Mouse (Mus musculus): Measurements from ENCODE around the gene Rnh1. TPM values are rescaled to one million over a fixed set of nuclear protein-coding genes. Genes with fewer than 3 reads are reported as not detected.

The Rnh1 gene
- total and polyA plus RNA-seq, 3 experiments, result 71.4 to 94.5 TPM; not detected in 1

DNA sequence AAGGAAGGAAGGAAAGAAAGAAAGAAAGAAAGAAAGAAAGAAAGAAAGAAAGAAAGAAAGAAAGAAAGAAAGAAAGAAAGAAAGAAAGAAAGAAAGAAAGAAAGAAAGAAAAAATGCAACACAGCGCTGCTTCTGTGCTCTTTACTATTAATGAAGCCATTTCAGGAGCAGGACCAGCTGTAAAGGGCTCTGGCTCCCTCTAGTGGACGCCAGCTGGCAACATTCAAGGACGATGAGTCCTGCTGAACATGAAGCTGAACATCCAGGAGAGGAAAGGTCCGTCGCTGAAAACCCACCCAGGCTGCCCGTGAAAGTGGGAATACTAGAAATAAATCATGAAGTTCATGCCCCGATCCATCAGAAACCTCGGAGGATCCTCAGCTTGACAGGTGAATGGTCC is 3.5 kb upstream of the Rnh1 start (continued):
- TF ChIP-seq MYC (IDR thresholded peaks at IDR 0.05; ENCODE audit: low read depth, low read length), result 0 out of 2 replicates have a peak, but pooled peaks have one; percentile 22
- TF ChIP-seq CTCF (IDR thresholded peaks at IDR 0.05 in 2 of 3, conservative IDR thresholded peaks at IDR 0.05 in 1 of 3; ENCODE audit: control insufficient read depth in 1 of 3, insufficient read depth in 1 of 3, low read depth in 2 of 3, low read length in 3 of 3, poor library complexity in 1 of 3, severe bottlenecking in 1 of 3), result peak; percentile 89 to 98 (median 92)
- TF ChIP-seq TBP (IDR thresholded peaks at IDR 0.05; ENCODE audit: low read depth, low read length), result no peak
- TF ChIP-seq ZC3H11A (IDR thresholded peaks at IDR 0.05; ENCODE audit: low read depth, low read length), result peak; percentile 96
- no peak for TF ChIP-seq UBTF (IDR thresholded peaks at IDR 0.05; ENCODE audit: borderline replicate concordance, insufficient read depth, low read depth, low read length)

DNA sequence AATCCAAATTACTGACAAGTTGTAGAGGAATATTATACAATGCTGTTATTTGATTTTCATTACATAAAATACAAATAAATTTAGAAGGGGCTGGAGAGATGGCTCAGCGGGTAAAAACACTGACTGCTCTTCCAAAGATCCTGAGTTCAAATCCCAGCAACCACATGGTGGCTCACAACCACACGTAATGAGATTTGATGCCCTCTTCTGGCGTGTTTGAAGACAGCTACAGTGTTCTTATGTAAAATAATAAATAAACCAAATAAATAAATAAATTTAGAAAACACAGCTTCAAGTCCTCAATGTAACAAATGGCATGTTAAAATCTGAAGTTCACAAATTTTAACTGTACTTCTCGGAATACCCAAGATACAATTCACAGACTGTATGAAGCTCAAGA is 2.4 kb upstream of the Rnh1 start:
- Histone ChIP-seq H3K36me3 (ENCODE audit: control insufficient read depth in 1 of 2, insufficient read depth in 2 of 2, low read length in 2 of 2) (peaks cover 0 to 4% of the 10 kb centered on the region in 2 experiments; a peak in 2 of 4 replicates), H3K79me2 (ENCODE audit: control insufficient read depth, insufficient read depth, low read length, poor library complexity) (peaks cover 6% of the 10 kb centered on the region; the same call in 1 of the 2 replicates), H3K9ac (ENCODE audit: control insufficient read depth, low read depth, low read length, poor library complexity, severe bottlenecking) (no peak overlapping the region), H3K27ac (ENCODE audit: control insufficient read depth, low read depth, low read length) (no peak overlapping the region), H3K9me3 (replicated peaks; ENCODE audit: insufficient read depth, low read length) (no peaks in the 10 kb centered on the region), H3K4me1 (ENCODE audit: control insufficient read depth in 1 of 2, insufficient read depth in 2 of 2, low read length in 2 of 2) (peaks cover 6 to 10% of the 10 kb centered on the region in 2 experiments), H3K27me3 (ENCODE audit: control insufficient read depth in 1 of 2, insufficient read depth in 2 of 2, low read length in 2 of 2) (no peaks in the 10 kb centered on the region; a peak in 1 of 4 replicates), H3K4me3 (ENCODE audit: control insufficient read depth in 1 of 2, insufficient read depth in 1 of 2, low read depth in 2 of 2, low read length in 2 of 2) (no peak overlapping the region)
- peak; percentile 37 for DNase-seq (ENCODE audit: low read depth, low spot score)
- peak; percentile 58 for TF ChIP-seq SMC3 (IDR thresholded peaks at IDR 0.05; ENCODE audit: low read depth, low read length)
- TF ChIP-seq CTCF (IDR thresholded peaks at IDR 0.05 in 2 of 3, conservative IDR thresholded peaks at IDR 0.05 in 1 of 3; ENCODE audit: control insufficient read depth in 1 of 3, insufficient read depth in 1 of 3, low read depth in 2 of 3, low read length in 3 of 3, poor library complexity in 1 of 3, severe bottlenecking in 1 of 3), result peak in 2 of 3 experiments; percentile 12 to 38; a peak in 1 of 6 replicates
- peak; percentile 8 for TF ChIP-seq RAD21 (IDR thresholded peaks at IDR 0.05; ENCODE audit: low read depth, low read length)
- TF ChIP-seq SIN3A (IDR thresholded peaks at IDR 0.05; ENCODE audit: low read length), result 0 out of 2 replicates have a peak, but pooled peaks have one; percentile 19
- TF ChIP-seq NRF1 (IDR thresholded peaks at IDR 0.05; ENCODE audit: insufficient read depth, low read depth, low read length, poor library complexity, severe bottlenecking), result no peak
- no peak for TF ChIP-seq E2F4 (IDR thresholded peaks at IDR 0.05; ENCODE audit: borderline replicate concordance, low read depth, low read length)
- TF ChIP-seq POLR2AphosphoS5 (IDR thresholded peaks at IDR 0.05; ENCODE audit: borderline replicate concordance, low read depth, low read length), result no peak
- TF ChIP-seq MYC (IDR thresholded peaks at IDR 0.05; ENCODE audit: low read depth, low read length), result 0 out of 2 replicates have a peak, but pooled peaks have one; percentile 54

DNA sequence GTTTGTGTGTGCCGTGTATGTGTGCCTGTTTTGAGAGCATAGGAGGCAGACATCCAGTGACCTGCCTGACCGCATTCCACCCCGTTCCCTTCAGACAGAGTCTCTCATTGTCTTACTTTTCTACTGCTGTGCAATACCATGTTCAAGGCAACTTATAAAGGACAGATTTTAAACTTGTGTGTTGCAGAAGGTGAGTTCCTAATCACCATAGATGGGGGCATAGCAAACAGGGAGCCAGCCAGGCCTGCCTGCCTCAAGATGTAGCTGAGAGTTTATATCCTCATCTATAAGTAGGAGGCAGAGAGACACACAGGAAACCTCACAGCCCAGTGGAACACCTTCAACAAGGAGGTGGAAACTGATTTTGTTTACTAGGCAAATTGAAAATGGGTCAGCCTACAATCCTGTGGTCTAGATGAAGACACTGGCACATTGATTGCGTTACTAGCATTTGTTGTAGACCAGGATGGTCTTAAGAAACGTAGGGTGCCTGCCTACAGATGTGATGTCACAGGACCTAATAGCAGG is 730 bp upstream of the Rnh1 start:
- H3K4me1 ChIP-seq (ENCODE audit: control insufficient read depth in 1 of 2, insufficient read depth in 2 of 2, low read length in 2 of 2), result peaks cover 6 to 10% of the 10 kb centered on the region in 2 experiments
- peaks cover 0 to 7% of the 10 kb centered on the region in 2 experiments; a peak in 2 of 4 replicates for H3K36me3 ChIP-seq (ENCODE audit: control insufficient read depth in 1 of 2, insufficient read depth in 2 of 2, low read length in 2 of 2)
- no peaks in the 10 kb centered on the region for H3K9me3 ChIP-seq (replicated peaks; ENCODE audit: insufficient read depth, low read length)
- H3K9ac ChIP-seq (ENCODE audit: control insufficient read depth, low read depth, low read length, poor library complexity, severe bottlenecking), result peak overlapping the region; percentile 81
- H3K4me3 ChIP-seq (ENCODE audit: control insufficient read depth in 1 of 2, insufficient read depth in 1 of 2, low read depth in 2 of 2, low read length in 2 of 2), result peak overlapping the region; percentile 82 to 84
- H3K27me3 ChIP-seq (ENCODE audit: control insufficient read depth in 1 of 2, insufficient read depth in 2 of 2, low read length in 2 of 2), result no peaks in the 10 kb centered on the region
- TF ChIP-seq ZC3H11A (IDR thresholded peaks at IDR 0.05; ENCODE audit: low read depth, low read length), result no peak
- TF ChIP-seq RCOR1 (IDR thresholded peaks at IDR 0.05; ENCODE audit: low read depth, low read length), result no peak
- no peak for TF ChIP-seq MXI1 (IDR thresholded peaks at IDR 0.05; ENCODE audit: low read depth, low read length)
- no peak for TF ChIP-seq ETS1 (IDR thresholded peaks at IDR 0.05; ENCODE audit: low read depth, low read length)
- peak overlapping the region; percentile 82 for H3K27ac ChIP-seq (ENCODE audit: control insufficient read depth, low read depth, low read length)
- DNase-seq (ENCODE audit: low read depth, low spot score), result no peak
- peaks cover 6% of the 10 kb centered on the region; the same call in 1 of the 2 replicates for H3K79me2 ChIP-seq (ENCODE audit: control insufficient read depth, insufficient read depth, low read length, poor library complexity)

Measured in MEL (cell line).